Mouse (Mus musculus) CH12.LX (cell line): ENCODE results near the gene Esrra.

ENCODE experiments used
- CTCF ChIP-seq, 2 experiments: IDR thresholded peaks in 1 of 2; conservative IDR thresholded peaks in 1 of 2; 2 replicates each; pipeline ENCODE4 v1.5.1; 2011 to 2012; ENCODE audit warnings: low read depth in 2 of 2, low read length in 2 of 2, improper control_type of control experiment in 1 of 2, inconsistent platforms in 1 of 2, mild to moderate bottlenecking in 1 of 2, moderate library complexity in 1 of 2
- MAFK ChIP-seq: IDR thresholded peaks from 2 replicates; pipeline ENCODE4 v1.6.1; 2011; ENCODE audit warnings: low read length, improper control_type of control experiment; ENCODE audit not compliant: insufficient replicate concordance
- MYC ChIP-seq: IDR thresholded peaks from 2 replicates; pipeline ENCODE4 v1.6.1; 2011; ENCODE audit warnings: low read depth, mild to moderate bottlenecking, improper control_type of control experiment, low read length
- NRF1 ChIP-seq: IDR thresholded peaks from 2 replicates; pipeline ENCODE4 v1.6.1; 2014; ENCODE audit warnings: low read depth, mild to moderate bottlenecking, inconsistent platforms, low read length, improper control_type of control experiment, moderate library complexity
- POLR2A ChIP-seq: IDR thresholded peaks from 2 replicates; pipeline ENCODE4 v1.6.1; 2011; ENCODE audit warnings: low read depth, mild to moderate bottlenecking, improper control_type of control experiment, low read length

- no peak for TF ChIP-seq POLR2A
- no peak for TF ChIP-seq NRF1
- no peak for TF ChIP-seq CTCF (conservative IDR thresholded peaks at IDR 0.05 in 1 of 2, IDR thresholded peaks at IDR 0.05 in 1 of 2; ENCODE audit: low read depth in 2 of 2, low read length in 2 of 2)
- TF ChIP-seq MYC, result no peak
- TF ChIP-seq MAFK, result no peak
Measured at GRCm38 (mm10) chr19:6928080-6928479, 6.5 kb upstream of the Esrra start.
